19 mouse cellular contexts compared by ENCODE assay signal in genomic region chr1:149555355-149556007, GRCm38 (mm10).
DNase-seq lines count a peak whose midpoint lies in the region; ATAC-seq and TF ChIP-seq lines count a peak whose summit lies in the region.
"Had no signal": no experiment of that assay in that cellular context is flagged by ENCODE, and none has a peak within 500 bp of the region (broad histone marks: within the 10 kb centered on the region; RNA-seq: fewer than 3 reads in every experiment).

No protein-coding gene starts in this region.

- H3K79me2 ChIP-seq in MEL (ENCODE audit: control insufficient read depth, insufficient read depth, low read length, poor library complexity) = no peaks in the 10 kb centered on the region; the same call in 1 of the 2 replicates

- no peaks in the 10 kb centered on the region for H3K36me3 ChIP-seq in forebrain, embryonic 11.5 days (ENCODE audit: control insufficient read depth, insufficient read depth, low read length)
- H3K36me3 ChIP-seq in forebrain, embryonic 12.5 days (replicated peaks) = no peaks in the 10 kb centered on the region
- no peaks in the 10 kb centered on the region for H3K36me3 ChIP-seq in kidney, embryonic 15.5 days
- H3K36me3 ChIP-seq in MEL (ENCODE audit: control insufficient read depth in 1 of 2, insufficient read depth in 2 of 2, low read length in 2 of 2) = peaks cover 0 to 2% of the 10 kb centered on the region in 2 experiments; a peak in 2 of 4 replicates
- H3K36me3 ChIP-seq in embryonic facial prominence, embryonic 15.5 days = no peaks in the 10 kb centered on the region
- H3K36me3 ChIP-seq: forebrain, embryonic 15.5 days; heart, embryonic 12.5 days; heart, embryonic 15.5 days; hindbrain, embryonic 10.5 days; hindbrain, embryonic 13.5 days; intestine, embryonic 15.5 days had no signal

- ATAC-seq in forebrain, embryonic 11.5 days (replicated peaks; ENCODE audit: low FRiP score) = peak; percentile 39; the same call in 1 of the 2 replicates
- ATAC-seq in forebrain, embryonic 12.5 days (ENCODE audit: low FRiP score) = no peak
- ATAC-seq in kidney, embryonic 15.5 days (replicated peaks; ENCODE audit: low FRiP score) = peak; percentile 6; the same call in 1 of the 2 replicates
- peak; percentile 34; the same call in 1 of the 2 replicates for ATAC-seq in embryonic facial prominence, embryonic 15.5 days (ENCODE audit: insufficient number of reproducible peaks, low FRiP score, low TSS enrichment, low read depth)
- ATAC-seq: activated CD4-positive, CD25-positive, alpha-beta regulatory T cell, adult 4 months; CD4-positive, CD25-positive, alpha-beta regulatory T cell, adult 4 months; forebrain, embryonic 15.5 days; hindbrain, embryonic 16.5 days; intestine, embryonic 15.5 days had no signal

- no peak for TF ChIP-seq POLR2A in MEL (IDR thresholded peaks at IDR 0.05; ENCODE audit: control insufficient read depth in 1 of 2, insufficient read depth in 1 of 2, low read depth in 1 of 2, low read length in 2 of 2, poor library complexity in 1 of 2)

- H3K27ac ChIP-seq in forebrain, embryonic 11.5 days (ENCODE audit: low read depth, low read length) = no peak overlapping the region
- H3K27ac ChIP-seq in forebrain, embryonic 12.5 days = no peak overlapping the region
- H3K27ac ChIP-seq in kidney, embryonic 15.5 days = no peak overlapping the region
- no peak overlapping the region for H3K27ac ChIP-seq in MEL (ENCODE audit: control insufficient read depth, low read depth, low read length)
- H3K27ac ChIP-seq in embryonic facial prominence, embryonic 15.5 days (replicated peaks) = no peak overlapping the region
- H3K27ac ChIP-seq: forebrain, embryonic 15.5 days; heart, embryonic 15.5 days; hindbrain, embryonic 10.5 days; hindbrain, embryonic 13.5 days; intestine, embryonic 15.5 days had no signal

- H3K4me3 ChIP-seq in forebrain, embryonic 11.5 days (ENCODE audit: low read depth, low read length) = no peak overlapping the region
- no peak overlapping the region for H3K4me3 ChIP-seq in forebrain, embryonic 12.5 days (replicated peaks)
- no peak overlapping the region for H3K4me3 ChIP-seq in kidney, embryonic 15.5 days (replicated peaks)
- peak overlapping the region in 1 of 2 experiments; percentile 95; a peak in 1 of 4 replicates for H3K4me3 ChIP-seq in MEL (ENCODE audit: control insufficient read depth in 1 of 2, insufficient read depth in 1 of 2, low read depth in 2 of 2, low read length in 2 of 2)
- no peak overlapping the region for H3K4me3 ChIP-seq in embryonic facial prominence, embryonic 15.5 days (replicated peaks)
- H3K4me3 ChIP-seq: forebrain, embryonic 15.5 days; heart, embryonic 12.5 days; hindbrain, embryonic 10.5 days; hindbrain, embryonic 13.5 days; intestine, embryonic 15.5 days had no signal

- no peak for TF ChIP-seq RAD21 in MEL (IDR thresholded peaks at IDR 0.05; ENCODE audit: low read depth, low read length)

- no peak overlapping the region for H3K9ac ChIP-seq in forebrain, embryonic 11.5 days (ENCODE audit: low read length)
- no peak overlapping the region for H3K9ac ChIP-seq in forebrain, embryonic 12.5 days
- H3K9ac ChIP-seq in kidney, embryonic 15.5 days = no peak overlapping the region
- no peak overlapping the region for H3K9ac ChIP-seq in MEL (ENCODE audit: control insufficient read depth, low read depth, low read length, poor library complexity, severe bottlenecking)
- H3K9ac ChIP-seq in embryonic facial prominence, embryonic 15.5 days = no peak overlapping the region
- H3K9ac ChIP-seq: forebrain, embryonic 15.5 days; heart, embryonic 12.5 days; heart, embryonic 15.5 days; hindbrain, embryonic 13.5 days; intestine, embryonic 15.5 days had no signal

- no peaks in the 10 kb centered on the region for H3K4me1 ChIP-seq in forebrain, embryonic 11.5 days (replicated peaks; ENCODE audit: control insufficient read depth, insufficient read depth, low read length)
- H3K4me1 ChIP-seq in forebrain, embryonic 12.5 days = no peaks in the 10 kb centered on the region
- no peaks in the 10 kb centered on the region for H3K4me1 ChIP-seq in kidney, embryonic 15.5 days
- H3K4me1 ChIP-seq in MEL (ENCODE audit: control insufficient read depth in 1 of 2, insufficient read depth in 2 of 2, low read length in 2 of 2) = peaks cover 0 to 3% of the 10 kb centered on the region in 2 experiments; a peak in 2 of 4 replicates
- no peaks in the 10 kb centered on the region for H3K4me1 ChIP-seq in embryonic facial prominence, embryonic 15.5 days
- H3K4me1 ChIP-seq: forebrain, embryonic 15.5 days; heart, embryonic 12.5 days; heart, embryonic 15.5 days; hindbrain, embryonic 10.5 days; hindbrain, embryonic 13.5 days; intestine, embryonic 15.5 days had no signal

- no peak overlapping the region for H3K4me2 ChIP-seq in forebrain, embryonic 11.5 days (ENCODE audit: low read depth, low read length, severe bottlenecking)
- H3K4me2 ChIP-seq in forebrain, embryonic 12.5 days = no peak overlapping the region
- H3K4me2 ChIP-seq in kidney, embryonic 15.5 days = no peak overlapping the region
- H3K4me2 ChIP-seq in embryonic facial prominence, embryonic 15.5 days (replicated peaks) = no peak overlapping the region
- H3K4me2 ChIP-seq: forebrain, embryonic 15.5 days; heart, embryonic 12.5 days; hindbrain, embryonic 13.5 days; intestine, embryonic 15.5 days had no signal

- no peak for TF ChIP-seq EP300 in MEL (IDR thresholded peaks at IDR 0.05; ENCODE audit: low read depth in 1 of 2, low read length in 2 of 2)

- no peaks in the 10 kb centered on the region for H3K9me3 ChIP-seq in forebrain, embryonic 11.5 days (ENCODE audit: control insufficient read depth, low read length)
- no peaks in the 10 kb centered on the region for H3K9me3 ChIP-seq in forebrain, embryonic 12.5 days
- no peaks in the 10 kb centered on the region for H3K9me3 ChIP-seq in kidney, embryonic 15.5 days (replicated peaks)
- no peaks in the 10 kb centered on the region for H3K9me3 ChIP-seq in MEL (replicated peaks; ENCODE audit: insufficient read depth, low read length)
- no peaks in the 10 kb centered on the region for H3K9me3 ChIP-seq in embryonic facial prominence, embryonic 15.5 days (replicated peaks)
- H3K9me3 ChIP-seq: forebrain, embryonic 15.5 days; heart, embryonic 12.5 days; heart, embryonic 15.5 days; hindbrain, embryonic 10.5 days; hindbrain, embryonic 13.5 days; intestine, embryonic 15.5 days had no signal

- DNase-seq in forebrain, embryonic 11.5 days (ENCODE audit: low spot score) = no peak
- no peak for DNase-seq in kidney, adult 8-10 months
- peak; percentile 36 for DNase-seq in MEL (ENCODE audit: low read depth, low spot score)
- DNase-seq: adrenal gland, adult 8-10 months; cerebellum, postnatal 14 days; gastrocnemius, postnatal 25 days; heart, adult 18-20 months had no signal

- no peaks in the 10 kb centered on the region for H3K27me3 ChIP-seq in forebrain, embryonic 11.5 days (ENCODE audit: control insufficient read depth, insufficient read depth, low read length)
- no peaks in the 10 kb centered on the region for H3K27me3 ChIP-seq in forebrain, embryonic 12.5 days
- no peaks in the 10 kb centered on the region for H3K27me3 ChIP-seq in kidney, embryonic 15.5 days
- no peaks in the 10 kb centered on the region for H3K27me3 ChIP-seq in MEL (ENCODE audit: control insufficient read depth in 1 of 2, insufficient read depth in 2 of 2, low read length in 2 of 2)
- no peaks in the 10 kb centered on the region for H3K27me3 ChIP-seq in embryonic facial prominence, embryonic 15.5 days
- H3K27me3 ChIP-seq: forebrain, embryonic 15.5 days; heart, embryonic 12.5 days; heart, embryonic 15.5 days; hindbrain, embryonic 13.5 days; intestine, embryonic 15.5 days had no signal

- peak in 2 of 3 experiments; percentile 13 to 22; a peak in 2 of 6 replicates for TF ChIP-seq CTCF in MEL (IDR thresholded peaks at IDR 0.05 in 2 of 3, conservative IDR thresholded peaks at IDR 0.05 in 1 of 3; ENCODE audit: control insufficient read depth in 1 of 3, insufficient read depth in 1 of 3, low read depth in 2 of 3, low read length in 3 of 3, poor library complexity in 1 of 3, severe bottlenecking in 1 of 3)

- WGBS in forebrain, embryonic 11.5 days = 81% methylated on average over 6 of the region's 6 CpGs
- WGBS in forebrain, embryonic 12.5 days = 74% methylated on average over 6 of the region's 6 CpGs
- 73% methylated on average over 6 of the region's 6 CpGs for WGBS in kidney, embryonic 15.5 days
- WGBS in embryonic facial prominence, embryonic 15.5 days = 80% methylated on average over 6 of the region's 6 CpGs

TF ChIP-seq in MEL, 35 proteins besides CTCF, POLR2A, EP300 and RAD21:
- no peak for TF ChIP-seq MEF2A (IDR thresholded peaks at IDR 0.05; ENCODE audit: extremely low read depth, insufficient replicate concordance, low read depth, low read length, poor library complexity, severe bottlenecking)
- no peak for TF ChIP-seq KAT2A (conservative IDR thresholded peaks at IDR 0.05; ENCODE audit: low read depth, low read length)
- TF ChIP-seq USF2 (IDR thresholded peaks at IDR 0.05; ENCODE audit: borderline replicate concordance in 1 of 2, insufficient read depth in 1 of 2, low read depth in 1 of 2, low read length in 2 of 2) = no peak
- no peak for TF ChIP-seq GATA1 (IDR thresholded peaks at IDR 0.05; ENCODE audit: low read depth, low read length)
- TF ChIP-seq MYB (IDR thresholded peaks at IDR 0.05; ENCODE audit: low read depth, low read length) = no peak
- no peak for TF ChIP-seq POLR2AphosphoS5 (IDR thresholded peaks at IDR 0.05; ENCODE audit: borderline replicate concordance, low read depth, low read length)
- no peak for TF ChIP-seq ZC3H11A (IDR thresholded peaks at IDR 0.05; ENCODE audit: low read depth, low read length)
- TF ChIP-seq MXI1 (IDR thresholded peaks at IDR 0.05; ENCODE audit: low read depth, low read length) = no peak
- TF ChIP-seq ZMIZ1 (IDR thresholded peaks at IDR 0.05; ENCODE audit: low read depth, low read length) = no peak
